Mouse (Mus musculus): ENCODE results near the gene Tex10.

DNA sequence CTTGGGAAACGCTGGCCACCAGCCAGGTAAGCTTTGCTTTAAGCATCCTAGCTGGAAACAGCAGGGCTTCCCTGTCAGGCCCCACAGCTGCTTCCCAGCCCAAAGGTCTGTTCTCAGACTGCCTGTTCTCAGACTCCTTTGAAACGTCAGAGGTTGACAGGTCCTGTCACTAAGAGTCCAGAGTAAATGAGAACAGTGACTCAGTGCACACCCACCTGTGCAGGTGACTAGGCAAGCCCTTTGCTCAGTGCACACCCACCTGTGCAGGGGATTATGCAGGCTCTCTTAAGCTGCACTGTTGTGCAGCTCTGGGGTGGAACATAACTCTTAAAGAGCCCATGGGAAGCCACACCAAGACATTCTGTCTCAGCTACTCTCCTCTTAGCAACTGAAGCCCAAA is 49.5 kb downstream of the Tex10 start:
- TF ChIP-seq CTCF (IDR thresholded peaks at IDR 0.05; ENCODE audit: low read depth, low read length) (no peak), POLR2A (IDR thresholded peaks at IDR 0.05; ENCODE audit: extremely low read depth, insufficient read depth, low read length) (no peak)

All from liver, adult 2 months (tissue).